Mouse (Mus musculus) cortical plate, adult 2 months (tissue): ENCODE data around the gene Wars. TPM values are rescaled to one million over a fixed set of nuclear protein-coding genes. Genes with fewer than 3 reads are reported as not detected.
A peak's percentile ranks its signal among the peaks of the same experiment; 100 is the strongest.

ENCODE experiments used
- H3K27ac ChIP-seq: fragments of 200-500 bp; 2 replicates; pipeline ENCODE4 v1.5.1; 2012; ENCODE audit warnings: low read length, control low read depth, inconsistent platforms; ENCODE audit not compliant: insufficient read depth
- H3K4me1 ChIP-seq: fragments of 200-500 bp; 2 replicates; pipeline ENCODE4 v1.6.1; 2011; ENCODE audit warnings: low read length; ENCODE audit not compliant: control insufficient read depth, insufficient read depth
- H3K4me3 ChIP-seq: fragments of 200-500 bp; 2 replicates; pipeline ENCODE4 v1.5.1; 2011; ENCODE audit warnings: mild to moderate bottlenecking, low read length, control low read depth; ENCODE audit not compliant: insufficient read depth
- CTCF ChIP-seq: fragments of 200-500 bp; IDR thresholded peaks from 2 replicates; pipeline ENCODE4 v1.5.1; 2011; ENCODE audit warnings: mild to moderate bottlenecking, control low read depth, low read length; ENCODE audit not compliant: insufficient read depth; ENCODE audit errors: extremely low read depth
- POLR2A ChIP-seq: fragments of 200-500 bp; IDR thresholded peaks from 2 replicates; pipeline ENCODE4 v1.6.1; 2011; ENCODE audit warnings: mild to moderate bottlenecking, low read length, control low read depth; ENCODE audit not compliant: insufficient read depth; ENCODE audit errors: extremely low read depth
- polyA plus RNA-seq: library from polyadenylated mRNA; depleted of rRNA; stranded (reverse); fragments of >200 nt; gene quantifications from 2 replicates; pipeline ENCODE4 v1.2.3, GENCODE M21; 2012

The Wars gene
- polyA plus RNA-seq, 1 experiment: 103 TPM

DNA sequence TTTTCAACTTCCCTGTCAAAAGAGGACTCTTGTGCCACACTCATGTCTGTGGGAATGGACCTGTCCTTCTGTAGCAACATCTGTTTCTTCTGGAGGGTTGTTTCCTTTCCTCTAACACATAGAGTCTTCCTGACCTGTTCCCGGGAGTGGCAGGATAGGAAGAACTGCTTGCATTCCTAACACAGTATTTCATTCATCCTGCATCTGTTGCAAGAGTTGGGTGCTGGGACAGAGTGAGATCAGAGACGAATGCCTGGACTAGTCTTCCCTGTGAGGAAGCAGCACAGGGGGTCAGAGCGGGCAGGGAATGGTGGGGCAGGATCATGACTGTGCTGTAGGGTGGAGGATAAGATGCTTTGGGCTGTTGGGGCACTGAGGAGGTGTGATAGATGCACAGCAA lies 20.2 kb upstream of the Wars start:
- no peak overlapping the region for H3K4me3 ChIP-seq
- peaks cover 14% of the 10 kb centered on the region for H3K4me1 ChIP-seq
- no peak overlapping the region for H3K27ac ChIP-seq
- TF ChIP-seq POLR2A (no peak), CTCF (no peak)

DNA sequence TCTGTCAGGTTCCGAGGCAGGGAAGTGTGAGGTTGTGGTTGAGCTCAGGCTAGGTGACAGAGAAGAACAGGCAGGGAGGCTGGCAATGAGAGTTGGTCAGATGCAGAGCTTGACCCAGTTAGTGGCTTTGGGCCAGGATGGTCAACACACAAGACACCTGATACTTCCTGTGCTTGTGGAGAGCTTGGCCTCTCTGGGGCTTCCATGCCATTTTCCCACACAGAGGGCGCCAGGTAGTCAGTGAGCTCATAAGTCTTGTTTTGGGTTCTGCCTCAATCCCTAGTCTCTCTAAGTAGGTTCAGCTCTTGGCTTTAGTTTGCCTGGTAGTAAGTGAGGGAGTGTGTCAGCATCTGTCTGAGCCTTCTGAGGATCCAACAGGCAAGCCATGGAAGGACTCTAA lies 18.5 kb upstream of the Wars start:
- TF ChIP-seq POLR2A (no peak), CTCF (no peak)
- peaks cover 14% of the 10 kb centered on the region for H3K4me1 ChIP-seq

DNA sequence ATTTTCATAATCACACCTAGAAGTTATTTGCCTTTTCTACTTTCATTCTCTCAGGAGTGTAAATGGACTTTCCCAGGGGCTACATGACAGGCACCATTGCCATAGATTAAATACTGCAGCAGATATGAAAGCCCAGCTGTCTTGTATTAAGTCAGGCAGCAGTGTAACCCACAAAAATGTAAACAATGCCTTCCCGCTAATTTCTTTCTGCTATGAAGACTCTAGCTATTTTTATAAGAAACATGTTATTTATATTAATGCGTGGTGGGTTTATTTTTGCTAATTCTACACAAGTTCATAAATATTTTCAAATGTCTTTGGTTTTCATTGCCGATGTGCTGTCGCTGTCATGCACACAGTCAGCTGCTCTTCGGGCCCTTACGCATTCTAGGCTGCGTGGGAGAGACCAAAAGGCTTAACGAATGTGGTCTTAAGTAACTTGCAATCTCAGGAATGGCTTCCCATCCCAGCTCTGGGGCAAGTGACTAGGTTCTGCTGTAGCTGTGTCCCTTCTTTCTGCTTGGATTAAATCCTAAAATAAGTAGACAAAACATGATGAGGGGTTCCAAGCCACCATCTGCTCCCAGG lies 16.0 kb upstream of the Wars start:
- no peak overlapping the region for H3K27ac ChIP-seq
- H3K4me3 ChIP-seq: no peak overlapping the region
- TF ChIP-seq POLR2A: no peak
- TF ChIP-seq CTCF: no peak
- peaks cover 7% of the 10 kb centered on the region for H3K4me1 ChIP-seq

More for the DNA sequence above, 18.5 kb upstream of the Wars start:
- H3K4me3 ChIP-seq: no peak overlapping the region
- H3K27ac ChIP-seq: no peak overlapping the region

DNA sequence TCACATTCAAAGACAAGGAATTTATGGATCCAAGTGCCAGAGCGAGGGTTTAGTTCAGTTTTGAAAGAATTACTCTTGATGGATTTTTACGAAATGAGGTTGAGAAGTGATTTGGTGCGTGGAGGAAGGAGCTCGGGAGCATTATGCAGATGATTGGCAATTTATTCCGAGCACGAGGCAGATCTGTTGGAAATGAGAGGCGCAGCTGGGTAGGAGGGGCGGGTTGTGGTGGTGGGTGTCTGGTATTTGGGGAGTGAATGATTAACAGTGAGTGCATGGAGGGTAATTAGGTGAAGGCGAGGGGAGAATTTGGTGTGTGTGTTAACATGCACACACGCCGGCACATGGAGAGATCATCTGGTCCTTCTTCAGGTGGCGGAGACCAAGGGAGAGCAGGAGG lies 12.4 kb upstream of the Wars start:
- H3K27ac ChIP-seq: no peak overlapping the region
- no peak overlapping the region for H3K4me3 ChIP-seq
- H3K4me1 ChIP-seq: no peaks in the 10 kb centered on the region; the same call in 1 of the 2 replicates
- no peak for TF ChIP-seq POLR2A
- TF ChIP-seq CTCF: no peak

DNA sequence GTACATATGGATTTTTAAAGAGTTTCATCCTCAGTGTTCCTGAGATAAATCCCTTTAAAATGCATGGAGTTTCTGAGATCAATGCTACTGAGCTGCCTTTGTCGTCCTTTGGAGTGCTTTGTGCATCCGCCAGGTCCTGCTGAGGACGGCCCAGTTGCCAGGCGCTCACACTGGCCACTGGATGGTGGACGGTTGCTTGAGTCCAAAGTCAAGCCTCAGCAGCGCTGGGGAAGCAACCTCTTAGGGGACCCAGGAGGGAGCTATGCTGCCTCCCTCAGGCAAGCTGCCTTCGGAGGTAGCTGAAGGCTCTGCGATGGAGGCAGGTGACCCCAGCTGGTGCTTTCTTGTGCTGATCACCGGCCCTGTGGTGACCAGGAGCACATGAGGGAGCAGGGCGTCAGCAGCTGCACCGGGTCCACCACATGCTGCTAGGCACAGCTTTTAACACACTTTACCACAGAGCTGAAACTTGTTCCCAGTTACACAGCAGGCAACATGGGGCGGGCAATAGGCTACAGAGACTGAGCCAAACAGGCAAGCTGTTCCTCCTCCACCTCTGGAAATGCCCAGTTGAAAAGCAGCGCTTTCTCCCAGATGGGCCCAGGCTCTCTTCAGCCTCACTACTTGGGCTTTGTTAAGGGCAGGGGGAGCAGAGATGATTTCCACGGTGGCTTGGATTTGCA lies 11.8 kb upstream of the Wars start:
- Histone ChIP-seq H3K4me3 (no peak overlapping the region), H3K4me1 (no peaks in the 10 kb centered on the region; the same call in 1 of the 2 replicates), H3K27ac (no peak overlapping the region)
- TF ChIP-seq CTCF: no peak
- no peak for TF ChIP-seq POLR2A

DNA sequence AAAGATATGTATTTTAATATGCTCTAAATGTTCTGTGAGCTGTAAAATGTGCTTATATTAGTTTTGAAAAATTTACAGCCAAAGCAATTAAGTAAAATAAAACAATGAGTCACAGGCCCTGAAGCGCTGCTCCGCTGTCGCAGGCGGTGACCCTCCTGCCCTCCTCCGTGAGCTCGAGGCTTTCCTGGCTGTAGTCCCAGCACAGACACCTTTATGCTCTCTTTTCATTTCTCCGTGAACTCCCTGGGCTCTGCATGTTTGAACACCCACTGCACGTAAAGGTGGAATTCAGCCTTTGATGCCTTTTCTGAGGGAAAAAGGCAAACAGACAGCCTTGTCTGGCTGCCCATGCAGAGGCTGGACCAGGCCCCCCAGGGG lies 10.3 kb upstream of the Wars start:
- Histone ChIP-seq H3K4me3 (no peak overlapping the region), H3K4me1 (no peaks in the 10 kb centered on the region; the same call in 1 of the 2 replicates), H3K27ac (no peak overlapping the region)
- TF ChIP-seq CTCF (no peak), POLR2A (no peak)

DNA sequence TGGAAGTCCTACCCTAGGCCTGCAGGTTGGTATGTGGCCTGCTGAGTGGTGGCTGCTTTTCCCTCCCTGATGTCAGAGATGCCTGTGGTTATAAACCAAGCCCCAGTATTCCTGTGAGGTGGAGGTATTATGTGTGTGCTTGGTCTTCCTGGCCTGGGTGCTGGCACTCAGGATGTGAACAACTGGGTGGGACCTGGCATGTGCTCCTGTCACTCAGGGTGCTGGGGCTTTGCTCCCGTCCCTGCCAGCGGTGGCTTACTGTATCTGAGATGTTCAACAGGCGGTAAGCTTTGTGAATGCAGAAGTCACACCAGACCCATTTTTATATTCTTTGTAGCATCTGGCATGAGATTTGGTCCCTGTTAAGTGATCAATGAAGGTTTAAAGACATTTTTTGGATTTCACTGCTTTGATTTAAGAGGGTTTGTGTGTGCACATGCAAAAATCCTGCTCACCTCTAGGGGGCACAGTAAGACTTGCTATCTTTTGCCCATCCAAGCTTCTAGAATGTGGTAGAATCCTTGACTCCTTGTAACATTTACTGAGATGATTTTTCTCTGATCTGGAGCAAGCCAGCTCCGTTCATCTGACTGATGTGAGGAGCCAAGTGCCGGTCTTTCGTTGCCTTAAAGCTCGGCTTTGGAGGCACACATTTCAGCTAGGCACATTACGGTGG lies 9.8 kb upstream of the Wars start:
- TF ChIP-seq POLR2A: no peak
- peak; percentile 68; the same call in 1 of the 2 replicates for TF ChIP-seq CTCF
- Histone ChIP-seq H3K4me3 (no peak overlapping the region), H3K4me1 (no peaks in the 10 kb centered on the region; the same call in 1 of the 2 replicates), H3K27ac (no peak overlapping the region)

DNA sequence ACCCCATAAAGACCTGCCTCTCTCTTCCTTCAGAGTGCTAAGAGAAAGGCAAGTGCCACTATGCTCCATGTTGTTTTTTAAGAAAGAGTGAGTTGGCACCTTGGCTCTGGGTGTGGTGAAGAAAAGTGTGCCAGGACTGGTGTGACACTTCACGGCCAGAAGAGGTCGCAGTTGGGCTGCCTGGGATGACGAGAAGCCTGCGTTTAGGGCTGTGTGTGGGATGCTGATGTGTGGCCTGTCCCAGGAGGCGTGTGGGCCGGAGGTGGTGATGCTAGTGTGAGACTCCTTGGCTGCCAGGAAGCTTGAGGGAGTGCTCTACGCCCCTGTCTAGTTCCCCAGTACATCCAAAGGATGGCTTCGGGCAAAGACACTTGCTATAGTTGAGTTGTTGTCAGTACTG lies 9.0 kb upstream of the Wars start:
- no peak overlapping the region for H3K4me3 ChIP-seq
- H3K27ac ChIP-seq: no peak overlapping the region
- no peaks in the 10 kb centered on the region; the same call in 1 of the 2 replicates for H3K4me1 ChIP-seq
- TF ChIP-seq CTCF: peak; percentile 91
- TF ChIP-seq POLR2A: no peak

DNA sequence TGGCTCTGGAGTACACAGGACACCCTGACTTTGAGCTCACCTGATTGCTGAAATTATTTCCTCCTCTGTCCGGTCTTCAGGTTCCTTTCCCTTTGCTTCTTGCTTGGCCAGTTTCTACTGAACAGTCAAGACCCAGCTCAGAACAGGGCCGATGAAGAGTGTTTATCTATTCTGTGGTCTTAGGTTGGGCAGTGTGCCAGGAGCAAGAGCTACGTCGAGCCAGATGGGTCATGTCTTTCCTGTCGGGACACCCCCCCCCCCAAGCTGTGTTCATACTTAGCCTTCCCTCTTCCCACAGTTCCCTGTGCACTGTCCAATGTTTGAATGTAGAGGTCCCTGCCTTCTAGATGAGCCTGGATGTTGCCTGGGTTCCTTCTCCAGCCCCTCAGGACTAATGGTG lies 7.4 kb upstream of the Wars start:
- no peak for TF ChIP-seq CTCF
- TF ChIP-seq POLR2A: no peak

More for the DNA sequence above, 7.4 kb upstream of the Wars start:
- Histone ChIP-seq H3K27ac (no peak overlapping the region), H3K4me1 (no peaks in the 10 kb centered on the region; the same call in 1 of the 2 replicates), H3K4me3 (no peak overlapping the region)
